Mouse (Mus musculus) midbrain, postnatal 0 days (tissue): ENCODE results near the gene Ccdc93. TPM values are rescaled to one million over a fixed set of nuclear protein-coding genes. Genes with fewer than 3 reads are reported as not detected.
A peak's percentile ranks its signal among the peaks of the same experiment; 100 is the strongest.

Source experiments
- ATAC-seq: fragments of 200-750 bp; cut with Nextera tagmentation; 2 replicates; pipeline ENCODE4 v1.8.0; 2017; ENCODE audit warnings: moderate number of reproducible peaks, mild to moderate bottlenecking, moderate TSS enrichment, moderate library complexity; ENCODE audit not compliant: low FRiP score
- DNase-seq: peaks from one replicate; pipeline ENCODE4 v3.0.0-alpha.2; 2015; ENCODE audit warnings: low spot score
- H3K27ac ChIP-seq: fragments of 300-500 bp; sonication (generic); 2 replicates; pipeline ENCODE4 v1.5.1; 2014; ENCODE audit warnings: low read depth, mild to moderate bottlenecking, low read length, mixed read lengths
- H3K27me3 ChIP-seq: fragments of 300-500 bp; sonication (generic); 2 replicates; pipeline ENCODE4 v1.6.1; 2014; ENCODE audit warnings: low read length, control low read depth, mixed read lengths; ENCODE audit not compliant: insufficient read depth
- H3K36me3 ChIP-seq: fragments of 300-500 bp; sonication (generic); 2 replicates; pipeline ENCODE4 v1.6.1; 2014; ENCODE audit warnings: low read length, control low read depth, mixed read lengths; ENCODE audit not compliant: insufficient read depth
- H3K4me1 ChIP-seq: fragments of 300-500 bp; sonication (generic); 2 replicates; pipeline ENCODE4 v1.6.1; 2014; ENCODE audit warnings: mild to moderate bottlenecking, control low read depth, antibody characterized with exemption, low read length, mixed read lengths; ENCODE audit not compliant: insufficient read depth
- H3K4me2 ChIP-seq: fragments of 300-500 bp; sonication (generic); 2 replicates; pipeline ENCODE4 v1.6.1; 2014; ENCODE audit warnings: low read depth, mild to moderate bottlenecking, low read length, mixed read lengths; ENCODE audit not compliant: poor library complexity, severe bottlenecking
- H3K4me3 ChIP-seq: fragments of 300-500 bp; sonication (generic); 2 replicates; pipeline ENCODE4 v1.5.1; 2014; ENCODE audit warnings: low read depth, mild to moderate bottlenecking, low read length, moderate library complexity
- H3K9ac ChIP-seq: fragments of 300-500 bp; sonication (generic); replicated peaks from 2 replicates; pipeline ENCODE4 v1.6.1; 2014; ENCODE audit warnings: mild to moderate bottlenecking, low read length, moderate library complexity, mixed read lengths; ENCODE audit not compliant: poor library complexity, severe bottlenecking
- H3K9me3 ChIP-seq: fragments of 300-500 bp; sonication (generic); 2 replicates; pipeline ENCODE4 v1.6.1; 2016; ENCODE audit warnings: low read length, control low read depth
- CTCF ChIP-seq: IDR thresholded peaks from 2 replicates; pipeline ENCODE4 v1.5.1; 2016; ENCODE audit warnings: antibody characterized with exemption, mild to moderate bottlenecking
- WGBS: fragments of 180-500 bp; shearing (Covaris S2); extraction: QIAGEN DNeasy Blood & Tissue Kit; methylation state at CpG from one replicate; pipeline ENCODE4 v1.1.7; 2014; 5-methylcytosine and 5-hydroxymethylcytosine counted together
- polyA plus RNA-seq: library from polyadenylated mRNA; unstranded; fragments of >200 nt; fragmentation: Nextera tagmentation; extraction: Ambion mirVana; gene quantifications from 2 replicates; pipeline ENCODE4 v1.2.1, GENCODE M21; 2015
- total RNA-seq: library from RNA; depleted of rRNA; stranded (reverse); fragments of >200 nt; gene quantifications from 2 replicates; pipeline ENCODE4 v1.2.3, GENCODE M21; 2014; rRNA removed

The Ccdc93 gene
- total and polyA plus RNA-seq, 2 experiments from 2014 or later: 7.2 to 12.5 TPM

DNA sequence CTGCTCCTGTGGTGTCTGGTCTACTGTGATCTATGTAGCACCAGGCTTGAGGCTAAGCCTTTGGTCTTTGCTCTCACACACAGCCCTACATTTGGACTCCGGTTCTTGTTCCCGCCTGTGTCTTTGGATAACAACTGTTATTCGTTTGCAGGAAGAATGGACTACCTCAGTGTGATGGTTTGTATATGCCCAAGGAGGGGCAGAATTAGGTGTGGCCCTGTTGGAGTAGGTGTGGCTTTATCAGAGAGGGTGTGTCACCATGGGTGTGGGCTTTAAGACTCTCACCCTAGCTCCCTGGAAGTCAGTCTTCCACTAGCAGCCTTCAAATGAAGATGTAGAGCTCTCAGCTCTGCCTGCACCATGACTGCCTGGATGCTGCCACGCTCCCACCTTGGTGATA lies 117.8 kb downstream of the Ccdc93 start:
- Histone ChIP-seq H3K9ac (no peak overlapping the region), H3K4me2 (no peak overlapping the region), H3K4me1 (no peaks in the 10 kb centered on the region), H3K9me3 (no peaks in the 10 kb centered on the region), H3K36me3 (peaks cover 5% of the 10 kb centered on the region), H3K27me3 (no peaks in the 10 kb centered on the region), H3K27ac (no peak overlapping the region), H3K4me3 (no peak overlapping the region)
- DNase-seq (no peak), ATAC-seq (no peak)
- 95% methylated on average over 4 of the region's 4 CpGs for WGBS
- no peak for TF ChIP-seq CTCF

DNA sequence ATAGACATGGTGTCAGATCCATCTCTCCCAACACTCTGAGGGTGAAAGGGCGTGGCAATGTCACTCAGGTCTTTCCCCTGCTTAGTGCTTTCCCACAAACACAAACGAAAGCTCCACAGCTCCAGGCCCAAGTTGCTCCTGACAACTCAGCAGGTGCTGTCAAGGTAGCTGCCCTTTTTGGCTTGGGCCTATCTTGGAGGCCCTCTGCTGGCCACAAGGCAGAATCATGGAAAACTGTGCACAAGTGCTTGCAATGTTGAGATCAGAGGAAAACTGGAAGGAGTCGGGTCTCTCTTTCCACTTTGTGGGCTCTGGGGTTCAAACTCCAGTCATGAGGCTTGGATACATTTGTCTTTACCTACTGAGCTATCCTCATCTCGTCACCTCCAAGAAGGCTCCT lies 118.6 kb downstream of the Ccdc93 start:
- Histone ChIP-seq H3K27me3 (no peaks in the 10 kb centered on the region), H3K27ac (no peak overlapping the region), H3K9ac (no peak overlapping the region), H3K36me3 (peaks cover 11% of the 10 kb centered on the region), H3K9me3 (no peaks in the 10 kb centered on the region), H3K4me2 (no peak overlapping the region), H3K4me1 (no peaks in the 10 kb centered on the region), H3K4me3 (no peak overlapping the region)
- peak; percentile 62 for TF ChIP-seq CTCF
- ATAC-seq (no peak), DNase-seq (no peak)
- 83% methylated on average over 4 of the region's 4 CpGs for WGBS

DNA sequence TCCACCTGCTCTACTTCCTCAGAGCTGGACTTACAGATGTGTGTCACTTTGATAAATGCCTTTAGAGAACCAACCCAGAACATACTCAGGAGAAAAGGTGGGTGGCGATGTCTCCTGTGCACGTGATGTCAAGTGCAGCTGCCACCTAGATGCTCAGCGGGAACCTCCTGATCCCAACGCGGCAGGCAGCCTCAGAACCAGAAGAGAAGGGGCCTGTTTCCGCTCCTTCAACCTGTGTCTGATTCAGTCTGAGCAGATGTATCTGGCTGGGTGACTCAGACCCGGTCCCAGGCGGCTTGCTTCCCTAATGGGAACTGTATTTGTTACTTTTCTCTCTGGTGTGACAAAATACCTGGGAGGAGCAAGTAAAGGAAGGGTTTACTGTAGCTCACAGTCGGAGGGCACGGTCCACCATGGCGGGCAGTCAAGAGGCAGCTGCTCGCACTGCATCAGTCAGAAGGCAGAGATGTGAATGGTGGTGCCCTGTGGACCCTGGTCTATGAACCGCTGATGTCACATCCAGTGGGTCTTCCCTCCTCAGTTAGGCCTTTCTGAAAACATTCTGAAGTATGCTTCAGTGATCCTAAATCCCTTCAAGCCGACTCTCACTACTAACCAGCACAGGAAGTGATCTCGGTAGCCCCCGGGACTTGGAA lies 120.1 kb downstream of the Ccdc93 start:
- Histone ChIP-seq H3K4me1 (no peaks in the 10 kb centered on the region), H3K9ac (no peak overlapping the region), H3K4me3 (no peak overlapping the region), H3K27ac (no peak overlapping the region), H3K27me3 (no peaks in the 10 kb centered on the region), H3K4me2 (no peak overlapping the region), H3K36me3 (peaks cover 24% of the 10 kb centered on the region), H3K9me3 (no peaks in the 10 kb centered on the region)
- TF ChIP-seq CTCF: no peak
- no peak for DNase-seq
- peak; percentile 24; the same call in 1 of the 2 replicates for ATAC-seq
- 87% methylated on average over 16 of the region's 16 CpGs for WGBS

DNA sequence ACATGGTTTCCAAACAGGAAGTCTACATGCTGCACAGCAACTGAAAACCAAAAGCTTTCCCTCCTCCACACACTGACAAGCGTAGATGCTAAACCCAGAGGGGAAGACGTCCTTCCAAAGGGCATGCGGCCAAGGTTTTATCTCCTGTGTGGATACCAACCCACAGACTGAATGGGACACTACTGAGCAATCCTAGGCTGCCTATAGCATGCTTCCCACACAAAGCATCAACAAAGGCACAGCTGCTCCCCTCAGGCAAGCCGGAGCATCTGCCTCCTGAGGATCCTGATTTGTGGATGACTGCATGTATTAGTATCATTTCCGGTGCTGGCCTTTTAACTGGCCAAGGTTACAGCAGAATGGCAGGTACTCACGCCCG lies 120.6 kb downstream of the Ccdc93 start:
- Histone ChIP-seq H3K4me3 (no peak overlapping the region), H3K27ac (no peak overlapping the region), H3K27me3 (no peaks in the 10 kb centered on the region), H3K36me3 (peaks cover 30% of the 10 kb centered on the region), H3K9ac (no peak overlapping the region), H3K4me1 (no peaks in the 10 kb centered on the region), H3K4me2 (no peak overlapping the region), H3K9me3 (no peaks in the 10 kb centered on the region)
- 77% methylated on average over 7 of the region's 7 CpGs for WGBS
- no peak for TF ChIP-seq CTCF
- DNase-seq (peak; percentile 14), ATAC-seq (peak; percentile 32)

Other genes starting within 250 kb of the Ccdc93 start
- gene Insig2, start 98.5 kb upstream of the Ccdc93 start, total RNA-seq: 22.9 and 24.3 TPM in 2 replicates
- 35.7 and 44.9 TPM in 2 replicates for gene Insig2, start 98.5 kb upstream of the Ccdc93 start, polyA plus RNA-seq
- gene Htr5b, start 97.4 kb downstream of the Ccdc93 start, total RNA-seq: 2.7 and 5.9 TPM in 2 replicates
- gene Htr5b, start 97.4 kb downstream of the Ccdc93 start, polyA plus RNA-seq: 3.1 and 3.8 TPM in 2 replicates
- 22.0 and 29.0 TPM in 2 replicates for gene Ddx18, start 136.9 kb downstream of the Ccdc93 start, total RNA-seq
- 30.4 and 31.8 TPM in 2 replicates for gene Ddx18, start 136.9 kb downstream of the Ccdc93 start, polyA plus RNA-seq